Mouse (Mus musculus) testis, postnatal 14 days (tissue): ENCODE results near the gene Pnpo.

Source experiments
- DNase-seq: peaks from one replicate; pipeline ENCODE4 v3.0.0; 2021; ENCODE audit warnings: low spot score

Gene Pnpo

DNA sequence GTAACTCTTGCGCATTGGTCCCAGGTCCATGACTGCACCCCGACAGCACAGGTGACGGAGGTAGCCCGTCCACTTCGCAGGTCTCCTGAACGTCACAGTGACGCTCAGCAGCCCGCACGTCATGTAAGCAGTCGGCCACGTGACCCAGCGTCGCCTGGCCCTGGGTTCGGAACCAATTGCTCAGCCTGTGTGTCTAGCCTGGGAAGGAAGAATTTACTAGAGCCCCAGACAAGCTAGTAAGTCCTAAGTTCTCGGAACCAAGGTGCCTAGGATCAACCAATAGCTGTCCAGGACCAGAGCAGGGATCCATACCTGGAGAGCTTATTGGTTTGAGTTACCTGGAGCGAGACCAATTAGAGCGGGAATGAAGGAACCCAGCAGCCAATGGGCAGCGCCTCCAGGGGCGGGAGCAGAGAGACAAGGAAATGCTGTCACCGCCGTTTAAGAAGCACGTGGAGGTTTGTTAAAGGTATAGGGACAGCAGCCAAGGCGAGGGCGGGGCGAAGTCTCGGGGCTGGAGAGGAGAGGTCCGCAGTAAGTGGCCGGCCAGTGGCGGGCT lies at the start of gene Pnpo:
Gene Pnpo (minus strand): TSS at position 241 of the 559 bp plus-strand sequence.
- peak; percentile 93 for DNase-seq

GRCm38 (mm10) chr11:96992722-96993311 lies 49.0 kb upstream of the Pnpo start:
- no peak for DNase-seq

- DNase-seq, result no peak
Observed at GRCm38 (mm10) chr11:96991501-96991900, 47.7 kb upstream of the Pnpo start.

- DNase-seq, result no peak
Observed at GRCm38 (mm10) chr11:96987873-96988655, 44.3 kb upstream of the Pnpo start.

- no peak for DNase-seq
Observed at GRCm38 (mm10) chr11:96986463-96986862, 42.7 kb upstream of the Pnpo start.

DNA sequence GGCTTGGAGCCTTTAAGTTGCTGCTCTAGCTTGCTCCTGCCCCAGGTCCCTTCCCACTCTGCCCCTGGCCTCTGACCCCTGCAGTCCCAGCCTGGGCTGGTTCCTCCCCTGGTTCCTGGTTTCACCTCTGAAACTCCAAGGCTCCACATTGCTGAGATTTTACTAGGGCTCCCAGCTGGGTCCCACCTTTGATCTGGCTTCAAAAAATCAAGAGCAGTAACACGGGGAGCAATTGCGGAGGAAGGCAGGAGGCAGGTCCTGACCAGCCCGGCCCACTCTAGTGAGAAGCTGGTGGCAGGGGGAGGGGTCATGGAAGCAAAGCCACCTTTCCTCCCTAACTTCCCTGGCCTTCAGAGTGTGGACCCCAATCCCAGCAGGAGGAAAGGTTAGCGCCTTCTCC lies 41.1 kb upstream of the Pnpo start:
- no peak for DNase-seq

GRCm38 (mm10) chr11:96982859-96983258 lies 39.1 kb upstream of the Pnpo start, which contains the start of gene Sp2:
Gene Sp2 (minus strand): TSS chr11:96982959.
- DNase-seq, result no peak

- DNase-seq, result peak; percentile 51
Observed at GRCm38 (mm10) chr11:96982355-96982754, 38.6 kb upstream of the Pnpo start.

GRCm38 (mm10) chr11:96981461-96981860 lies 37.7 kb upstream of the Pnpo start:
- DNase-seq, result no peak

- DNase-seq, result no peak
Observed at GRCm38 (mm10) chr11:96980021-96980420, 36.2 kb upstream of the Pnpo start.

- DNase-seq, result no peak
Observed at GRCm38 (mm10) chr11:96979329-96979728, 35.5 kb upstream of the Pnpo start.

- DNase-seq, result no peak
Observed at GRCm38 (mm10) chr11:96978401-96979246, 34.8 kb upstream of the Pnpo start.

DNA sequence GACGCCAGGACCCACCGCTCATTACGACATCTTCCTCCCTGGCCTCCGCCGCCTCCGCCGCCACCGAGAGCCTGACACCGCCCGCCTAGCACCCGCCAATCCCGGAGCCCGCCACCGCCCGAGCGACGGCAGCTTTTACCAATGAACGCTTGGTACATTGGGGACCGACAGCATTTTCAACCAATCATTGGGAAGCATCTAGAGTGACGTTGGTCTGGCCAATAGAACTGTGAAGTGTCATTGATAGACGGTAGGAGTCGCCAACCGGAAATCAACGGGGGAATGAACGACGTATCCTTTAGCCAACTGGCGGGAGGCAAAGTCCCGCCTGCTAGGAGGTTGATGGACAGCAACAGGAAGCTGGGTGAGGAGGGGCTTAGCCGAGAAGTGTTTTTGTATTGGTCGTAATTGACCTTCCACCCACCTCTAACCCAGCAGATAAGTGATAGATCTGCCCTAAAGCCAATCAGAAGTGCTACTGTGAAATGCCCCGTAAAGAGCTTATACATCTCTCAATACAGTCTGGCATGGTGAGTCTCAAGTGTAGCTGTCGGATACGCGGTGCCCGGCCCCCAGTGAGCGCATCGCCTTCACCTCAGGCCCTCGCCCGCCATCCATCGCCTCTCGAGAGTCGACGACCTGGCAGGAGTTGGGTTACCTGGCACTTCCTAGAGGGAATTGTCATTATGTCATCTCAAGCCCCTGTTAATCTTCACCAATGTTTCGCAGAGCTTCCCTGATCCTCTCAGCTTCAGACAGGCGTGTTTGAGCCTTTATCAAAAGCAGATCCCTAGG lies 34.0 kb upstream of the Pnpo start:
- peak; percentile 100 for DNase-seq

DNA sequence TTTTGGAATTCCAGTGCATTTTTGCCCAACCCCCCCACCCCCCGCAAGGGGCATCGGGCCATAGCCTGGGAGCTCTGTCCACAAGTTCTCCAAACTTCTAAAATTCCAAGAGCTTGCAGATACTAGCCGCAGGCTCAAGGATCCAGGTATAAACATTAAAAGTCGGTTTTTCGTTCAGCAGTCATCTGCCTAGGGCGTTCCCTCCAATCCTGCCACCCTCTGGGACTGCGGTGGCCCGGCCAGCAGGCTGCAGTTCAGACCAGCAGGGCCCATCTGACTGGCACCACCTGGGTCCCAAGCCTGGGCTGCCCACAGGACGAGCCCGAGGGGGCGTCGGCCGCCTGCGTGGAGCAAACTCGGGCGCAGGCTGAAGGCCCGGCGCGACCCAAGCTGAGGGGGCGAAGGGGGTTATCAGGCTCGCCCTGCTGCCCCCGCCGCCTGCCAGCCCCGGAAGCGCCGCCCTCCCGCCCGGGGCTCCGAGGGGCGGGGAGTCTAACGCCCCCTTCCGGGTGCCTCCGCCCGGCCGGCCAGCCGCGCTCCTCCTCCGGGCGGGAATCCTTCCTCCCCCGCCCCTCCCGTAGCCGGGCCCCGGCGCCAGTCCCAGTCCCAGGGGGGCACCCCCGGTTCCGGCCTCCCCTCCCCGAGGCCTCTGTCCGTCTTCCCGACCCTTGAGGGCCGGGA lies 33.3 kb upstream of the Pnpo start:
- peak; percentile 89 for DNase-seq

DNA sequence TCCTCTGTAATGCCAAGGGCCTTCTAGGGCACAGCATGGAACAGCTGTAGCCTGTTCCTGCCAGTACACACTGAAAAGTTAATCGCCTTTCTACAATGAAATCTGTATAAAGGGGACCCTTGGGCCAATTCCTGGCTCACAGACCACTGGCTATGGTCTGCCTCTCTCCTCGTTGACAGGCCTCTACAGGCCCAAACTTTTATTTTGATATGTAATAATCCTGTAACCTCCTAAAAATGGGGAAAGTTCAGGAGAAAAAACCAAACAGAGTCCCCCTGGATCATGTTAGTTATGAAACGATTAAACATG lies 32.5 kb upstream of the Pnpo start:
- DNase-seq, result no peak

DNA sequence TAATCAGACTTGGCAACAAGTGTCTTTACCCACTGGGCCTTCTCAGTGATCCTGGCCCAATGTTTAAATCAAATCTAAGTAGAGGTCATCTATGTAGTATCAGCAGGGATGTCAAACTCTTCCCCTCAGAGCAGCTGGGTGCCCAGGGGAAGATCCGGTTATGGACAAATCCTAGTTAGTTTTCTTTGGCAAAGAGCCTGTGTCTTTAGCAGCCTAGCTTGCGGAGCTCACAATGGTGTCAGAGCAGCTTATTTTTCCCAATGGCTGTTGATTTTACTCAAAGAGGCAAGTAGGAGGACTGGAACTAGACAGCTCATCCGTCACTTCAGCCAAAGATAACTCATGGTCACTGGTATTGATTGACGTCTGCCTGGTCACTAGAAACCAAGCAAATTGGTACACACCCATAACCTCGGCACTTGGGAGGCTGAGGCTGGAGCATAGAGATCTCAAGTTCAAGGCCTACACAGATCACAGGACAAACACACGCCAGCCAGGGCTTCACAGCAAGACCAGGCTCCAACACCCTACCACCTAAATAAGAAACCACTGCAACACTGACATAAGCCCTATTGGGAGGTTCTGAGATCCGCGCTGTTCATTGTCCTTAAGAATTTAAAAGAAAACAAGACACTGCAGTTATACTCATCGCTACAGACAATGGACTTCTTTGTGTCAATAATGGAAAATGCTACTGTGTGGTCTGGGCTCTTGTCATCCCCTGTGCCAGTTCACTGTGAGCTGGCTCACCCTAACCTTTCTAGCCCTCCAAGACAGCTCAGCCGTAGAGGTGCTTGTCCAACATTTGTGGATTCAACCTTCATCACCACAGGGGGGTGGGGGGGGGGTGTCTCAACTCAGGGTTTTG lies 32.0 kb upstream of the Pnpo start:
- DNase-seq, result no peak

GRCm38 (mm10) chr11:96974813-96975212 lies 31.0 kb upstream of the Pnpo start:
- DNase-seq, result no peak

DNA sequence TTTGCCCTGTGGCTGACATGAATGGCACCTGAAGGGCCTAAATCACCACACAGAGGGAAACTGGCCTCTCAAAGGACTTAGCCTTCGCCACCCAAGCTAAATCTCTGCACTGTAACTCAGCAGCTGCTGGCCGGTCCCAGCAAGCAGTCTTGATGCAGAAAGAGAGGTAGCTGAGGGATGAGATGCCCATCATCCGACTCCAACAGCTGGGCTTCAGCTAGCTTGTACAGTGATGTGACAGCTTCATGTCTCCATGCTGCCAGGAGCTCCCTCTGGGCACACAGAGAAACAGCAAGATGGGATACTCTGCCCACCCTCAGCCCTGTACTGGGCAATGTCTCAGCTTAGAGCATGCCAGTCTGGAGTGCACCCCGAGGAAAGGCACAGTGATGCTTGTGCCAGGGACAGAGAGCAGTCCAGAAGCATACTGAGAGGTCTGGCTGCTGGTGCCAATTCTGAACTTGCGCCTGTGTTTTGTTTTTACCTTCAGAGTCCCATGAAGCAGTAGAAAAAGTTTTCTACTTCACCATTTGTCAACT lies 29.7 kb upstream of the Pnpo start:
- no peak for DNase-seq

GRCm38 (mm10) chr11:96972906-96973305 lies 29.1 kb upstream of the Pnpo start:
- DNase-seq, result no peak

- DNase-seq, result no peak
Observed at GRCm38 (mm10) chr11:96970341-96970740, 26.6 kb upstream of the Pnpo start.
